Mouse (Mus musculus) brain, embryonic 14.5 days (tissue): ENCODE measurements at regions not wholly inside any gene's neighbourhood (a gene's known extent, or its start where the extent isn't known, plus 50 kb on each side); places are given as distances from the start of the nearest gene placed in this dataset.

Experiments
- DNase-seq: peaks from one replicate; pipeline ENCODE4 v3.0.0-alpha.2; 2011; ENCODE audit warnings: low read depth
- CTCF ChIP-seq: fragments of 200-500 bp; IDR thresholded peaks from 2 replicates; pipeline ENCODE4 v1.5.1; 2012; ENCODE audit warnings: inconsistent platforms, mild to moderate bottlenecking, moderate library complexity, borderline replicate concordance; ENCODE audit not compliant: insufficient read depth, insufficient read length; ENCODE audit errors: extremely low read depth
- POLR2A ChIP-seq: fragments of 200-500 bp; IDR thresholded peaks from 2 replicates; pipeline ENCODE4 v1.6.1; 2012; ENCODE audit warnings: mild to moderate bottlenecking, inconsistent platforms, borderline replicate concordance; ENCODE audit not compliant: poor library complexity, insufficient read depth, insufficient read length, severe bottlenecking; ENCODE audit errors: extremely low read depth

- no peak for TF ChIP-seq POLR2A
- TF ChIP-seq CTCF = peak; percentile 56; the same call in 1 of the 2 replicates
- DNase-seq = peak; percentile 34
Observed at GRCm38 (mm10) chr17:94553400-94553799, 196.4 kb downstream of the Mettl4 start.

- no peak for TF ChIP-seq POLR2A
- TF ChIP-seq CTCF = no peak
- DNase-seq = peak; percentile 45
Observed at GRCm38 (mm10) chr17:94528765-94529164, 221.1 kb downstream of the Mettl4 start.
